Mouse (Mus musculus): Measurements from ENCODE around the gene Gm43552.
"Not testable (repeated sequence)": the region's sequence is repeated elsewhere in the genome, so short reads cannot be mapped to it uniquely, and the experiment has no call there.

Gene Gm43552

DNA sequence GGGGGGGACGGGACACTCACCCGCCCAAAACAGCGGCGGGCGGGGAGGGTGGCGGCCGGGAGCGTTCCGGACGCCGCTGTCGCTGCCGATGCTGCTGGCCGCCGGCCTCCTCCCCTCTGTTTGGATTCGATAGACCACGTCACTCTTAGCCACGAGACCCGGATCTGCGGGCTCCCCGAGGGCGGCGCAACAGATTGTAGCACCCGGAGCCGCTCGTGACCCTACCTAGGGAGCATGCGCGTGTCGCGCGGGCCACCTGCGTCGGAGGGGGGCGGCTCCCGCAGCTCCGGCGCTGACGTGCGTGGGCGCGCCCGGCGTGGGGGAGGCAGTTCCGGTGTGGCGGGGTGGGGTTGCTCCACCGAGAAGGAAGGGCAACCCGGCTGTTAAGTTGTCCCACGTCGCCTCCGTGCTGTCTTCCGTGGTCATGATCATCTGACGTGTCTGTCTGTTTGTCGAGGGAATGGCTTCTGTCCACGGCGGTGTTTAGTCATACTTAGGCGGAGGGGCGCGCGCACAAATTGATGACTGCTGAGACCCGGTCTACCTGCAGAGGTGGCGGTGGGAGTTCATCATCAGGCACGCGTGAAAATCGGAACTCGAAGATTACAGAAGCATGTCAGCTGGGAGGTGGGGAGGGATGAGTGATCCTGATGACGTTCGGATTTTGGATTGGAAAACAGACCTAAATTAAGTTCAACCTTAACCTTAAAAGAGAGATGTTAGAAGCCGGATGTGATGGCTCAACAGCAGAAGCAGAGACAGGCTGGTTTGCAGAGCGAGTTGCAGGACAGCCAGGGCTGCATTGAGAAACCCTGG lies at the start of gene Gm43552:
Gene Gm43552 (minus strand): TSS at position 118 of the 816 bp plus-strand sequence.
- peak; percentile 97 for DNase-seq

DNA sequence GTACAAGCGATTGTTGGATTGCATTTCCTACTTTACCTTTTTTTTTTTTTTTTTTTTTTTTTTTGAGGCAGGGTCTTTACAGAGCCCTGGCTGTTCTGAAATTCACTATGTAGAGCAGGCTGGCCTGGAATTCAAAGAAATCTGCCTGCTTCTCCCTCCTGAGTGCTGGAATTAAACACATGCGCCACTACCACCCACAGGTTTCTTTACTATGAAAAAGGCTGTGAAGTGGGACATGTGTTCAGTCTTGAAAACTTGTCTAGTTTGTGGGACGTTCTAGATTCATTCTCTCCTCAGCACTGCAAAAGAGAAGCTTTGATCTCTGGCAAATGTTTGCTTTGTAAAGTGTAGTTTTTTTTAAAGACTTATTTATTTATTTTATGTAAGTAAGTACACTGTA lies 49.3 kb upstream of the Gm43552 start:
- no peak for DNase-seq

GRCm38 (mm10) chr5:65539786-65540185 lies 47.2 kb upstream of the Gm43552 start:
- no peak for DNase-seq

DNA sequence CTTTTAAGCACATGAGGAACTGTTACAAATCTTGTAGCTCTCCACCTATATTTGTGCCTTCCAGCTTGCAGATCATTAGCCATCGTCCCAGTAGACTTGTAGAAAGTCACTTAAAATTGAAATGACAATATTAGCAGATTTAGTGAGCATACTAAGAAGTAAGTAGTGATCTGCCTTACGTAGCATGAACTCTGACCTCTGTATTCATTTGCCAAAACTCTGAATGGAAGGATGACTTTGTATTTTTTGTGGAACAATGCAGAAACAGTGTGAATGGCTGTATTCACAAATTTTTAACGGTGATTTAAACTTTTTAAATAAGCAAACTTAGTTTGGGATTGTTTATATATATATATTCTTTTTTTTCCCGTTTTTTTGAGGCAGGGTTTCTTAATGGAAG lies 46.2 kb upstream of the Gm43552 start:
- DNase-seq, result no peak

- DNase-seq, result no peak
Measured at GRCm38 (mm10) chr5:65538121-65538520, 45.5 kb upstream of the Gm43552 start.

- peak; percentile 70 for DNase-seq
Measured at GRCm38 (mm10) chr5:65537420-65538071, 44.9 kb upstream of the Gm43552 start.

- peak; percentile 95 for DNase-seq
Measured at GRCm38 (mm10) chr5:65536751-65537419, 44.3 kb upstream of the Gm43552 start, which contains the start of the genes Smim14 and Ube2k. Smim14 (minus strand) TSS chr5:65537184. Ube2k (plus strand) TSS chr5:65537233.

GRCm38 (mm10) chr5:65536068-65536465 lies 43.4 kb upstream of the Gm43552 start:
- not testable (repeated sequence) for DNase-seq

GRCm38 (mm10) chr5:65535457-65536067 lies 42.9 kb upstream of the Gm43552 start:
- peak; percentile 42 for DNase-seq

GRCm38 (mm10) chr5:65534496-65534895 lies 41.9 kb upstream of the Gm43552 start:
- no peak for DNase-seq

- no peak for DNase-seq
Measured at GRCm38 (mm10) chr5:65531283-65531682, 38.6 kb upstream of the Gm43552 start.

GRCm38 (mm10) chr5:65525674-65526443 lies 33.2 kb upstream of the Gm43552 start:
- no peak for DNase-seq

DNA sequence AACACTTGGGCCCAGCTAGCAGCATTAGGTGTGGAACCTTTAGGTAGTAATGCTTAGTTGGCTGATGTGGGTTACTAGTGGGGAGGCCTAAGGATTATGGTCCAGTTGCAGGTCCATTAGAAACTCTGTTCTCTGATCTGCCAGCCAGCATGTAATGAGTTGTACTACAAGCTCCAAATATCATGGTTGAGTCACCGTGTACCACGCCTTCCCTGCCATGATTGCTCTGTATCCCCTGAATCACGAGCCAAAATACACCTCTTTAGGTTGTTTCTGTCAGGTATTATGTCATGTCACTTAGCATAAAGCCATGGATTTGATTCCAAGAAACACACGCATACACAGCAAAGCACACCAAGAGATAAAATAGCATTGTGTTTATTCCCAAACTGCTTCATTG lies 32.2 kb upstream of the Gm43552 start:
- DNase-seq, result no peak

- no peak for DNase-seq
Measured at GRCm38 (mm10) chr5:65521803-65522202, 29.2 kb upstream of the Gm43552 start.

GRCm38 (mm10) chr5:65514635-65515278 lies 22.1 kb upstream of the Gm43552 start:
- DNase-seq, result peak; percentile 24

GRCm38 (mm10) chr5:65513506-65513905 lies 20.9 kb upstream of the Gm43552 start:
- DNase-seq, result no peak

GRCm38 (mm10) chr5:65508395-65508794 lies 15.8 kb upstream of the Gm43552 start:
- DNase-seq, result no peak

DNA sequence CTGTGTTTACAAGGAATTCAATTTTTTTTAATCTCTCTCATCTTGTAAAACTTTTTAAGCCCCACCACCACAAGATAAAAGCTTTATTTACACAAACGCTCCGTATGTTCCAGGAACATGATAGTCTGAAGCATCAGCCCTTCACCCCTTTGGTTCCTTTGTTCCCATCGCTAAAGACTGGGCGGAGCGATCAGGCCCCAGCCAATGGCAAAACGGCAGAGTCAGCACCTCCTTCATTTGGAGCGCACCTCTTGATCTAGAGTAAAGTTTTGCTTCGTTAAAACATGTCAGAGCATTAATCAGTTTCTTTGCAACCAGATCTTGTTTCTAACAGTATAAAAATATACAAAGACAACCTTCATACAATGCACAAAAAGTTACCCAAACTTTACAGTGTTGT lies 13.2 kb upstream of the Gm43552 start:
- DNase-seq, result peak; percentile 56

DNA sequence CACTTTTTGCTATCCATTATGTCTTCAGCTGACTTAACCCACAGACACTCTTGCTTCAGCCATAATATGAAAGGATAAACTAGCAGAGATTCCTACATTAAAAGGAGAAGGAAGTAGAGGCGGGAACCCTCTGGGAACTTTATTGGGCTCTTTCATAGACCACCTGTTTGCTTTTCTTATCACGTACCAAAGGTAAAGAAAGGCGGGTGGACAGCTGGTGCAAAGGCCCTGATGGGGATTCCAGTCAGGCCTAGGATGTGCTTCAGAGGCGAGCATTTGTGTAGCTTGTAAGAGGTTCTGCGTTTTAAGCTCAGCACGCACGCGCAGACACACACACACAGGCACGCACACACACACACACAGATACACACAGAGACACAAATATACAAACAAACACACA lies 8.8 kb upstream of the Gm43552 start:
- DNase-seq, result no peak

- DNase-seq, result no peak
Measured at GRCm38 (mm10) chr5:65500231-65500630, 7.6 kb upstream of the Gm43552 start.

DNA sequence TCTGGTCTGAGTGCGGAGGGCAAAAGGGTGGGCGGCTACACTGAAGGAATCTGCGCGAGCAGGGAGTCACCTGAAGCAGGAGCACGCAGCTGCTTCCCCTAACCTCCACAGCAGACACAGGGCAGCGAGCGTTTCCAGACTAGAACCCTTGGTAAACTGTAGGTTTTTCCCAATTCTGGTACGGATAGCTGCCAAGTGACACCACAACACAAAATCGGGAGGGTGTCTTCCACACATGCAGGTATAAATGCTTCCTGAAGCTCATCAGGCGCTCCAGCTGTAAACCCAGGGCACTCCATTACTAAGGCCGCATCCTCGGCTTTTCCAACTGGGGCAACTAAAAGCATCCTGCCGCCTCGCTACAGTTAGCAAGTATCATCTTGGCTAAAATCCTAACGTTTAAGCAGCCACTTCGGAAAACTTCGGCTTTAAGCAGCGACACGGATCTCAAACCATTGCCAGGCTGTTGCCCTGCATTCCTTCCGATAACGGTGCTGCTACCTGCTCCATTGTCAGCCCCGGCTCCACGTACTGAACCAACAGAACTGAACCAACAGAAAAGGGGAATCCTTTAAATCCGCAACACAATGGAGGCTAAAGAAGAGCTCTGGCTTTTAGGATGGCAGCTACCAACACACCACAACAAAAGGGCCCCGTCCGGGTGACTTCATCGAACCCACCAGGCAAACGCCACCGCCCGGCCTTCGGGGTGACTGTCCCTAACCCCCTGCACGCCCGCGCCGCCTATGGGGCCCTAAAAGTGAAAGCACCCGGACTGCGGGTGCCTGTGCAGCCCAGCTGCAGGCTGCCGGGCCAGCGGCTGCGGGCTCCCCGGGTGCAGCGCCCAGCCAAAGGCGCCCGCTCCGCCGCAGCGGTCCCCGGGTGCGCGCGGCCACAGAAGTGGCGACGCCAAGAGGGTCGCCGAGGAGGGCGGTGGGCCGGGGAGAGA lies 592 bp downstream of the Gm43552 start:
- DNase-seq, result peak; percentile 83

All from lung, postnatal 10 days (tissue).